Mouse (Mus musculus) small intestine, adult 2 months (tissue): ENCODE data around the gene Uxs1. TPM values are rescaled to one million over a fixed set of nuclear protein-coding genes. Genes with fewer than 3 reads are reported as not detected.

Source experiments
- H3K27ac ChIP-seq: fragments of 200-500 bp; 2 replicates; pipeline ENCODE4 v1.5.1; 2012; ENCODE audit warnings: low read depth, low read length, control low read depth, inconsistent platforms; ENCODE audit not compliant: insufficient read depth
- H3K27me3 ChIP-seq: fragments of 200-500 bp; 2 replicates; pipeline ENCODE4 v1.6.1; 2012; ENCODE audit warnings: mild to moderate bottlenecking, moderate library complexity, low read length, inconsistent platforms; ENCODE audit not compliant: control insufficient read depth, insufficient read depth
- H3K36me3 ChIP-seq: fragments of 200-500 bp; 2 replicates; pipeline ENCODE4 v1.6.1; 2012; ENCODE audit warnings: mild to moderate bottlenecking, low read length, control low read depth, inconsistent platforms; ENCODE audit not compliant: control insufficient read depth, insufficient read depth
- H3K4me1 ChIP-seq: fragments of 200-500 bp; 2 replicates; pipeline ENCODE4 v1.6.1; 2012; ENCODE audit warnings: low read length, inconsistent platforms, mixed read lengths; ENCODE audit not compliant: control insufficient read depth, insufficient read depth, insufficient read length
- H3K4me3 ChIP-seq: fragments of 200-500 bp; 2 replicates; pipeline ENCODE4 v1.5.1; 2012; ENCODE audit warnings: low read depth, mild to moderate bottlenecking, control low read depth, inconsistent platforms, low read length, moderate library complexity
- CTCF ChIP-seq: fragments of 200-500 bp; IDR thresholded peaks from 2 replicates; pipeline ENCODE4 v1.5.1; 2012; ENCODE audit warnings: low read depth, mild to moderate bottlenecking, control low read depth, inconsistent platforms, low read length, moderate library complexity, mixed read lengths; ENCODE audit not compliant: insufficient replicate concordance, insufficient read length; ENCODE audit errors: extremely low read depth
- POLR2A ChIP-seq: fragments of 200-500 bp; IDR thresholded peaks from 2 replicates; pipeline ENCODE4 v1.6.1; 2012; ENCODE audit warnings: low read depth, mild to moderate bottlenecking, control low read depth, inconsistent platforms, low read length, moderate library complexity
- WGBS: fragments of 180-500 bp; shearing (Covaris S2); methylation state at CpG from one replicate; pipeline ENCODE4 v1.1.7; 2018; 5-methylcytosine and 5-hydroxymethylcytosine counted together
- polyA plus RNA-seq: library from polyadenylated mRNA; depleted of rRNA; stranded (reverse); fragments of >200 nt; gene quantifications from 2 replicates; pipeline ENCODE4 v1.2.3, GENCODE M21; 2012

Gene Uxs1
- polyA plus RNA-seq, 1 experiment, result 4.1 TPM

DNA sequence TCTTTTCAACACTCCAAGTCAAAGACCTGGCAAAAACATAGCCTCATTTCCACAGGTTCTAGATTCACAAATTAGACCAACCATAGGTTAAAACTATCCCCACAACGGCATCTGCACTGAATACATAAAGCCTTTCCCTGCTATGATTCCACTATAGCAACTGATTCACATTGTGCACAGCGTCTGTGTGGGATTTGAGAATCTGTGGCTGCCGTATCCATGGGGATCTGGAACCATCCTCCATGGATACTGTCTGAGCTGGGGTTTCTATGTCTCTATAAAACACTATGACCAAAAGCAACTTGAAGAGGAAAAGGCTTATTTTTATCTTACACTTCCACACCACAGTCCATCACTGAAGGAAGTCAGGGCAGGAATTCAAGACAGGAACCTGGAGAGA is 44.9 kb downstream of the Uxs1 start:
- H3K4me3 ChIP-seq, result no peak overlapping the region
- peaks cover 5% of the 10 kb centered on the region for H3K36me3 ChIP-seq
- no peak overlapping the region for H3K27ac ChIP-seq
- TF ChIP-seq POLR2A (no peak), CTCF (no peak)
- WGBS, result 92% methylated on average over 3 of the region's 3 CpGs
- H3K4me1 ChIP-seq, result no peaks in the 10 kb centered on the region
- H3K27me3 ChIP-seq, result no peaks in the 10 kb centered on the region

DNA sequence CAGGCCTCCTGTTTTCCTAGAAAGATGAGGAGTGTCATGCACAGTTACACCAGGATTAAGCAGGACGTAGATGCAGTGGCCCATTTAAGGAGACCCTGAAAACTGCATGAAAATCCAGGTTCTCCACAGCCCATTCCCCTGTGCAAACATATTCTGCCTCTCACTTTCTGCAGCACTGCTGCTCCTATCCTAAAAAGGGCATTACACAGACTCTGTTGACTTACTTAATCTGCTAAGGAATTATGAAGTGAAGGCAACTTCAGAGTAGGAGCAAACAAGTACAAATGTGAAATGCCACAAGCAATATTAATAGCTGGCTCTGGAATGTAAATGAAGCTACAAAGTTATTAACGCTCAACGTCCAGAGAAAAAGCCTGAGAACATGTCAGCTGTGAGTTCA is 45.9 kb downstream of the Uxs1 start:
- peak overlapping the region; percentile 35 for H3K27ac ChIP-seq
- WGBS, result 74% methylated on average over 3 of the region's 3 CpGs
- H3K4me1 ChIP-seq, result no peaks in the 10 kb centered on the region
- peaks cover 5% of the 10 kb centered on the region for H3K36me3 ChIP-seq
- no peaks in the 10 kb centered on the region for H3K27me3 ChIP-seq
- no peak overlapping the region for H3K4me3 ChIP-seq
- TF ChIP-seq POLR2A (no peak), CTCF (no peak)

DNA sequence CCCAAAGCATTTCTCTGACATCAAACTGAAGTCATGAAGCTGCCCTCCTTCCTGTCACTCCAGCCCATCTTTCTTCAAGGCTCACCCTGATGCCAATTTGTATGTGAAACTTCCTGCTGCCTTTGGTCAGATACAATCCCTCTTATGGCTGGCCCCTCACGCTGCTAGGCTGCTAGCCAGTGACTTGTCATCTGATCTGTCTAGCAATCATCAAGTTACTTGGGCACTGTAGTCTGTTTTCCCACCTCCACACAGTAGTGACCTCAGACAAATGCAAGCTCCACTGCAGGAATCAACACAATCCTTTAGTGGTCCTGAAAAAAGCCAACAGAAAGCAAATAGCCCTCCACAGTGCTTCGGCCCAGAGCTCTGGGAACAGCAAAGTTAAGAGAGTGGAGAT is 46.4 kb downstream of the Uxs1 start:
- H3K4me1 ChIP-seq, result no peaks in the 10 kb centered on the region
- no peak overlapping the region for H3K4me3 ChIP-seq
- WGBS, result 74% methylated on average over 2 of the region's 2 CpGs
- H3K27ac ChIP-seq, result peak overlapping the region; percentile 35
- peaks cover 5% of the 10 kb centered on the region for H3K36me3 ChIP-seq
- H3K27me3 ChIP-seq, result no peaks in the 10 kb centered on the region
- TF ChIP-seq CTCF (no peak), POLR2A (no peak)

DNA sequence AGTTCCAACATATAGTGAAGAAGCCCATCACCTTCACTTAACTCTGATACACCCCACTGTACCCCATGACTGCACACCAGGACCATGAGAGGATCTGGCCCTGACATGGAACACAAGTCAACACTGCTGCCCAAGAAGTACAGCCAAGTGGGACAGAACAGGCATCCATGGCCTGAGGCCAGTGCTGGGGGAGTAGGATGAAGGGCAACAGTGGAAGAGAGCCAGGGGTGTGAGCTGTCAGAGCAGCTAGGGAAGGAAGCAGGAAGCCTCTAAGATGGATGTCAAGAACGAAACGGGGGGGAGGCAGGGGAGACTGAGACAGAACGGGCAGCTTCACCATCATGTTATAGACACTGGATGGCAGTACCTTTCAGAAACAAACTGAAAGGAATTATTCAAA is 51.5 kb downstream of the Uxs1 start:
- H3K36me3 ChIP-seq, result peaks cover 18% of the 10 kb centered on the region
- 89% methylated on average over 3 of the region's 3 CpGs for WGBS
- TF ChIP-seq POLR2A, result no peak
- no peak overlapping the region for H3K27ac ChIP-seq
- H3K4me3 ChIP-seq, result no peak overlapping the region
- H3K27me3 ChIP-seq, result no peaks in the 10 kb centered on the region
- no peaks in the 10 kb centered on the region for H3K4me1 ChIP-seq

DNA sequence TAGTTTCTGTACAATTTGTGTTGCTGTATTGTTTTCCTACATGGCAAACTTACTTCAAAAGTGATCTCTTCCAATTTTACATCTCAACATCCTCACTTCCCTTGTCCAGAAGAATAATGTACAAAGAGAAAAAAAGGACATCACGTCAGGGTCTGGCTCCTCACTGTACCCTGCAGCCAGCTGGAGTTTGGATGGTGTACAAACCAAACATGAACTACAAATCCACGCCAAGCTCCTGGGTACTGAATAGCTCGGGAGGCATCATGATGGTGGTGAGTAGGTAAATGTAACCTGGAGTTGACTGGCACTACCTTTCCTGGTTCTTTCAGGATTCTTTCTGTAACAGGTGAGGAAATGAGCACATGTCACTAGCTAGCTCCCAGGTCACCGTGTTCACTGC is 53.5 kb downstream of the Uxs1 start:
- 94% methylated on average over 4 of the region's 4 CpGs for WGBS
- Histone ChIP-seq H3K4me1 (peaks cover 5% of the 10 kb centered on the region; the same call in 1 of the 2 replicates), H3K4me3 (no peak overlapping the region), H3K27me3 (no peaks in the 10 kb centered on the region), H3K27ac (no peak overlapping the region), H3K36me3 (peaks cover 17% of the 10 kb centered on the region)
- TF ChIP-seq CTCF, result no peak
- TF ChIP-seq POLR2A, result no peak

DNA sequence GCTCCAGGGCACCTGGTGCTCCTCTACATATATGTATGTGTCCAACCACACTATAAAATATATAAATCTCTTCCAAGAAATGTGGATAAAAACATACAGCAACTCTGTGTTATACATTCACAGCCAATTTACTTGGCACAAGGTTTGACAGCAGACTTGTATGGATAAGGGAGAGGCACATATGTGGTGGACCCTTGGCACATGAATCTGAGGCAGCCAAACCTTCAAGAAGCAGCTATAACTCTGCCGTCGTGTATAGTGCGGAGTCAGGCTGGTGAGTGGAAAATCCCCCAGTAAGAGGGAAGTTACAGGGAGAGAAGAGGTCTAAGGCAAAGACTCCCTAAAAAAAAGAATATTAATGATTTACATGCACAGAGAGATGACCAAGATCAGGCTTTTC is 54.9 kb downstream of the Uxs1 start:
- Histone ChIP-seq H3K27me3 (no peaks in the 10 kb centered on the region), H3K36me3 (peaks cover 13% of the 10 kb centered on the region; the same call in 1 of the 2 replicates), H3K4me1 (peaks cover 5% of the 10 kb centered on the region; the same call in 1 of the 2 replicates), H3K27ac (no peak overlapping the region), H3K4me3 (no peak overlapping the region)
- 96% methylated on average over 3 of the region's 3 CpGs for WGBS
- TF ChIP-seq CTCF (no peak), POLR2A (no peak)

DNA sequence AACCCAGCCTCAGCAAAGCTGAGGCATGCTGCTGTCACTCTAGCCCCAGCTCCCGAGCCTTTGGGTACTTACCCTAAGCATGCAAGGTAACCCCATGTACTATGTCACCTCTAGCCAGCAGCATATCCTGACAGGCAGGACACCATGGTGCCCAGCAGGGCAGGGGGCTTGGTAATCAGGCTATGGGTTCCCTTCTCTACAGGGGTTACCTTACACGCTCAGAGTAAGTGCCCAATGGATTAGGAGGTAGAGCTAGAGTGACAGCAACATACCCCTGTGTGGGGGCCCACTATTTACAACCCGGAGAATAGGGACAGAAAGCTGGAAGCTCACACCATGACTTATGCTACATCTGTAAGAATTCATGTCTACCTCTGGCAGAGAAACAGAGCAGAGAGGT is 57.6 kb downstream of the Uxs1 start:
- TF ChIP-seq CTCF, result no peak
- no peak for TF ChIP-seq POLR2A
- H3K4me1 ChIP-seq, result peaks cover 5% of the 10 kb centered on the region; the same call in 1 of the 2 replicates
- H3K36me3 ChIP-seq, result peaks cover 14% of the 10 kb centered on the region; the same call in 1 of the 2 replicates
- WGBS, result 88% methylated on average over 3 of the region's 3 CpGs
- no peak overlapping the region for H3K4me3 ChIP-seq
- H3K27ac ChIP-seq, result no peak overlapping the region
- no peaks in the 10 kb centered on the region for H3K27me3 ChIP-seq

DNA sequence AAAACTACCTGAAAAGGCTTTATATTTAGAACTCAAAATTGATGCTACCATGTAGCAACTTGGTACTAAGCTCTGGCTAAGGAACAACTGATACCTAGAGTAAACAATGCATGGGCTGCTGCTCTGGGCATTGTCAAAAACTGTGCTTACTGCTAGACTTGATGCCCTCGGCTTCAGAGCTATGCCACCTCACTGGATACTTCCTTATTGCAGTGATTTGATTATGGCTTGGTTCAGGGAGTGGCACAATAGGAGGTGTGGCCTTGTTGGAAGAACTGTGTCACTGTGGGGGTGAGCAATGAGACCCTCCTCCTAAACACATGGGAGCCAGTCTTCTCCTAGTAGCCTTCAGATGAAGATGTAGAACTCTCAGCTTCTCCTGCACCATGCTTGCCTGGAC is 58.3 kb downstream of the Uxs1 start:
- Histone ChIP-seq H3K4me3 (no peak overlapping the region), H3K36me3 (peaks cover 10% of the 10 kb centered on the region; the same call in 1 of the 2 replicates), H3K27ac (no peak overlapping the region), H3K27me3 (no peaks in the 10 kb centered on the region), H3K4me1 (peaks cover 5% of the 10 kb centered on the region; the same call in 1 of the 2 replicates)
- TF ChIP-seq POLR2A (no peak), CTCF (no peak)
- WGBS, result 5% methylated on average over 1 of the region's 1 CpGs
